Mouse (Mus musculus) myocyte (in vitro differentiated cells): ENCODE data around the gene Morn5.

ENCODE experiments used
- CEBPB ChIP-seq: IDR thresholded peaks from 2 replicates; pipeline ENCODE4 v1.6.1; 2011; ENCODE audit warnings: mild to moderate bottlenecking, moderate library complexity; ENCODE audit not compliant: poor library complexity, insufficient read depth, severe bottlenecking
- E2F4 ChIP-seq: IDR thresholded peaks from one replicate; pipeline ENCODE4 v1.6.1; 2011; ENCODE audit warnings: mild to moderate bottlenecking, control low read depth, moderate library complexity; ENCODE audit not compliant: insufficient read depth
- MAX ChIP-seq: IDR thresholded peaks from one replicate; pipeline ENCODE4 v1.6.1; 2011; ENCODE audit warnings: low read depth, mild to moderate bottlenecking, control low read depth
- MYOD1 ChIP-seq, 3 experiments: IDR thresholded peaks; one replicate each; pipeline ENCODE4 v1.6.1; 2011; ENCODE audit warnings: control low read depth in 2 of 3, low read depth in 2 of 3, mild to moderate bottlenecking in 2 of 3, moderate library complexity in 1 of 3; ENCODE audit not compliant: insufficient read length in 2 of 3, control insufficient read depth in 1 of 3
- MYOG ChIP-seq, 3 experiments: IDR thresholded peaks; one replicate each; pipeline ENCODE4 v1.6.1; 2011; ENCODE audit warnings: control low read depth in 2 of 3, low read depth in 2 of 3, mild to moderate bottlenecking in 2 of 3; ENCODE audit not compliant: insufficient read length in 2 of 3, control insufficient read depth in 1 of 3, insufficient read depth in 1 of 3
- POLR2A ChIP-seq: IDR thresholded peaks from one replicate; pipeline ENCODE4 v1.6.1; 2011; ENCODE audit warnings: low read depth, mild to moderate bottlenecking, control low read depth, moderate library complexity; ENCODE audit not compliant: insufficient read length
- POLR2AphosphoS2 ChIP-seq: IDR thresholded peaks from one replicate; pipeline ENCODE4 v1.6.1; 2011; ENCODE audit warnings: low read depth, control low read depth; ENCODE audit not compliant: insufficient read length
- REST ChIP-seq: IDR thresholded peaks from one replicate; pipeline ENCODE4 v1.6.1; 2011; ENCODE audit warnings: mild to moderate bottlenecking, control low read depth, moderate library complexity; ENCODE audit not compliant: insufficient read depth, insufficient read length
- TCF12 ChIP-seq: IDR thresholded peaks from one replicate; pipeline ENCODE4 v1.6.1; 2011; ENCODE audit warnings: mild to moderate bottlenecking, control low read depth; ENCODE audit not compliant: poor library complexity, insufficient read depth, severe bottlenecking
- TCF3 ChIP-seq: IDR thresholded peaks from one replicate; pipeline ENCODE4 v1.6.1; 2011; ENCODE audit warnings: low read depth, control low read depth; ENCODE audit not compliant: insufficient read length
- USF1 ChIP-seq: IDR thresholded peaks from one replicate; pipeline ENCODE4 v1.6.1; 2011; ENCODE audit warnings: low read depth, mild to moderate bottlenecking, control low read depth, moderate library complexity

- TF ChIP-seq POLR2A, result no peak
- TF ChIP-seq MAX, result no peak
- no peak for TF ChIP-seq MYOD1 (IDR thresholded peaks at IDR 0.05; ENCODE audit: control insufficient read depth in 1 of 3, insufficient read length in 2 of 3, low read depth in 2 of 3)
- no peak for TF ChIP-seq E2F4
- TF ChIP-seq USF1, result no peak
- no peak for TF ChIP-seq CEBPB
- no peak for TF ChIP-seq POLR2AphosphoS2
- TF ChIP-seq MYOG (IDR thresholded peaks at IDR 0.05; ENCODE audit: control insufficient read depth in 1 of 3, insufficient read depth in 1 of 3, insufficient read length in 2 of 3, low read depth in 2 of 3), result no peak
- TF ChIP-seq TCF3, result no peak
- no peak for TF ChIP-seq TCF12
- no peak for TF ChIP-seq REST
Measured at GRCm38 (mm10) chr2:36021385-36022159, 27.7 kb upstream of the Morn5 start.
